ENCODE assay signal across 11 mouse cellular contexts in genomic region chr8:120291650-120292049, GRCm38 (mm10).
DNase-seq lines count a peak whose midpoint lies in the region; ATAC-seq and TF ChIP-seq lines count a peak whose summit lies in the region.
"Had no signal": no experiment of that assay in that cellular context is flagged by ENCODE, and none has a peak within 500 bp of the region (broad histone marks: within the 10 kb centered on the region; RNA-seq: fewer than 3 reads in every experiment).

No protein-coding gene starts in this region.

- intact Hi-C loops in left cerebral cortex, adult 2 months (cut with DNase I), result no loop called here

- H3K27ac ChIP-seq in left cerebral cortex, adult 2 months, result peak overlapping the region; percentile 67
- 0 out of 2 replicates have a peak overlapping the region, but pooled peaks have one; percentile 8 for H3K27ac ChIP-seq in hindbrain, postnatal 0 days
- H3K27ac ChIP-seq: heart, adult 2 months; macrophage had no signal

- TF ChIP-seq CTCF in left cerebral cortex, adult 2 months (IDR thresholded peaks at IDR 0.05), result no peak
- TF ChIP-seq CTCF in hindbrain, postnatal 0 days (IDR thresholded peaks at IDR 0.05; ENCODE audit: low read depth), result no peak

- H3K9ac ChIP-seq in hindbrain, postnatal 0 days (replicated peaks; ENCODE audit: low read length), result no peak overlapping the region

- peaks cover 50% of the 10 kb centered on the region for H3K4me1 ChIP-seq in hindbrain, postnatal 0 days (ENCODE audit: insufficient read depth, low read length)

- H3K9me3 ChIP-seq in hindbrain, postnatal 0 days (ENCODE audit: low read length), result no peaks in the 10 kb centered on the region

- 59% methylated on average over 9 of the region's 9 CpGs for WGBS in hindbrain, postnatal 0 days

- no peaks in the 10 kb centered on the region for H3K27me3 ChIP-seq in hindbrain, postnatal 0 days (ENCODE audit: insufficient read depth, low read length)

- no peaks in the 10 kb centered on the region for H3K36me3 ChIP-seq in hindbrain, postnatal 0 days (ENCODE audit: insufficient read depth, low read length)

- DNase-seq in cerebellum, postnatal 14 days, result peak; percentile 50 to 62
- no peak for DNase-seq in cerebellum, adult 8-10 months
- DNase-seq in left cerebral cortex, adult 2 months (ENCODE audit: extremely low spot score in 1 of 2, low spot score in 2 of 2), result no peak
- DNase-seq in left cerebral cortex, adult 8-10 months (ENCODE audit: low spot score in 2 of 2), result no peak
- no peak for DNase-seq in hindbrain, postnatal 0 days (ENCODE audit: low spot score)
- peak; percentile 14 for DNase-seq in neural tube, embryonic 10.5 days (ENCODE audit: extremely low spot score, low spot score)
- DNase-seq in kidney, adult 8-10 months, result no peak
- DNase-seq in gastrocnemius, adult 18-20 months (ENCODE audit: low spot score), result no peak
- DNase-seq: embryo, embryonic 11 days; heart, adult 2 months had no signal

- ATAC-seq in hindbrain, postnatal 0 days, result no peak

- H3K4me2 ChIP-seq in hindbrain, postnatal 0 days (ENCODE audit: low read depth, low read length), result no peak overlapping the region

- no peak overlapping the region for H3K4me3 ChIP-seq in left cerebral cortex, adult 2 months
- no peak overlapping the region for H3K4me3 ChIP-seq in hindbrain, postnatal 0 days (ENCODE audit: low read length)
- H3K4me3 ChIP-seq: heart, adult 2 months had no signal

Comparison
In these comparisons a context has a peak if more than half of its experiments do, and no peak if none do; other contexts are left out.
1. DNase-seq: peak in cerebellum, postnatal 14 days (2 of 2) and neural tube, embryonic 10.5 days (single experiment); none in cerebellum, adult 8-10 months (single experiment), left cerebral cortex, adult 2 months (0 of 2), left cerebral cortex, adult 8-10 months (0 of 2), hindbrain, postnatal 0 days (single experiment), kidney, adult 8-10 months (0 of 2) and gastrocnemius, adult 18-20 months (single experiment).